Mouse (Mus musculus) midbrain, embryonic 10.5 days (tissue): Measurements from ENCODE around the gene Kank3. TPM values are rescaled to one million over a fixed set of nuclear protein-coding genes. Genes with fewer than 3 reads are reported as not detected.
"Not testable (repeated sequence)": the region's sequence is repeated elsewhere in the genome, so short reads cannot be mapped to it uniquely, and the experiment has no call there.

Experiments
- DNase-seq: peaks from one replicate; pipeline ENCODE4 v3.0.0-alpha.2; 2017; ENCODE audit warnings: low spot score
- H3K27ac ChIP-seq: fragments of 300-500 bp; sonication (generic); replicated peaks from 2 replicates; pipeline ENCODE4 v1.5.1; 2016; ENCODE audit warnings: mild to moderate bottlenecking
- H3K27me3 ChIP-seq: fragments of 300-500 bp; sonication (generic); 2 replicates; pipeline ENCODE4 v1.6.1; 2016; ENCODE audit warnings: low read depth, mild to moderate bottlenecking; ENCODE audit not compliant: poor library complexity, severe bottlenecking
- H3K36me3 ChIP-seq: fragments of 300-500 bp; sonication (generic); 2 replicates; pipeline ENCODE4 v1.6.1; 2016; ENCODE audit warnings: mild to moderate bottlenecking, moderate library complexity
- H3K4me1 ChIP-seq: fragments of 300-500 bp; sonication (generic); 2 replicates; pipeline ENCODE4 v1.6.1; 2016
- H3K4me3 ChIP-seq: fragments of 300-500 bp; sonication (generic); 2 replicates; pipeline ENCODE4 v1.5.1; 2016; ENCODE audit warnings: mild to moderate bottlenecking, moderate library complexity
- H3K9me3 ChIP-seq: fragments of 300-500 bp; sonication (generic); replicated peaks from 2 replicates; pipeline ENCODE4 v1.6.1; 2016; ENCODE audit warnings: mild to moderate bottlenecking
- WGBS: fragments of 180-500 bp; shearing (Covaris S2); methylation state at CpG from one replicate; pipeline ENCODE4 v1.1.7; 2016; 5-methylcytosine and 5-hydroxymethylcytosine counted together
- polyA plus RNA-seq: library from polyadenylated mRNA; unstranded; fragments of >200 nt; fragmentation: Nextera tagmentation; extraction: Ambion mirVana; gene quantifications from 2 replicates; pipeline ENCODE4 v1.2.1, GENCODE M21; 2016

Kank3 gene
- polyA plus RNA-seq, 1 experiment from 2014 or later: 24.6 TPM

DNA sequence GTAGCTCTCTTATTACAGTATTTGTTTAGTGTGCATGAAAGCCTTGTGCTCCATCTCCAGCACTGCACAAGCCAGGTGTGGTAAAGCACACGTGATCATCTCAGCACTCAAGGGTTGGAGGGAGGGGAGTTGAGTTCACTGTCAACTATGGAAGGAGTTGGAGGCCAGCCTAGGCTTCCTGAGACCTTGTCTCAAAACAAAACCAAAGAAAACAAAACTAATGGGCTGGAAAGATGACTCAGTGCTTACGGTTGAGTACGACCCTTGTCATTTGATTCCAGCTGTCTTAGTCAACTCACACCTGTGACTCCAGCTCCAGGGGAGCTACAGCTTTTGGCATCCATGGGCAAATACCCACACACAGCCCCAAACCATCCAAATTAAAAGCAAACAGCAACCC is 2.2 kb downstream of the Kank3 start:
- no peak for DNase-seq
- 75% methylated on average over 3 of the region's 3 CpGs for WGBS
- H3K27me3 ChIP-seq: peaks cover 13% of the 10 kb centered on the region

DNA sequence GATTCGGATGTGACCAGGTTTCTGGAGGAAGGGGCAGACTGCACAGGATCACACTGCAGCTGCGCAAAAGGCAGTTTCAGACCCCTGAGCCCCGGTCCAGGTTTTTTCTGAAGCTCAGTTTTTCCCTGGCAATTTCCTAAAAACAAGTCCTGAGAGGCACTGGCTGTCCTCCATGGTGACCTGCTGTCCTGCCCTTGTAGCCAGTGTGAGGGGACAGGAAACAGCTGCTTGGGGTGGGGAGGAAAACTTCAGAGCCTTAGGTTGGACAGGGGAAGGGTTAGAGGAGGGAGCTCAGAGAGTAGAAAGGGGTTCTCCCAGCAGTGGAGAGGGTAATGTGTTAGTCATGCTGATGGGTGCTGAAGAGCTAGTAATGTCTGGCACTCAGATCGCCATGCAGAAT is 2.7 kb downstream of the Kank3 start:
- peaks cover 27% of the 10 kb centered on the region for H3K4me1 ChIP-seq
- peaks cover 13% of the 10 kb centered on the region for H3K27me3 ChIP-seq
- H3K36me3 ChIP-seq: 0 out of 2 replicates have a peak, but pooled peaks cover under 1% of the 10 kb centered on the region
- H3K4me3 ChIP-seq: no peak overlapping the region
- H3K9me3 ChIP-seq: no peaks in the 10 kb centered on the region
- DNase-seq: no peak
- no peak overlapping the region for H3K27ac ChIP-seq
- 73% methylated on average over 4 of the region's 4 CpGs for WGBS

More for the DNA sequence above, 2.2 kb downstream of the Kank3 start:
- Histone ChIP-seq H3K36me3 (no peaks in the 10 kb centered on the region), H3K4me3 (no peak overlapping the region), H3K9me3 (no peaks in the 10 kb centered on the region), H3K4me1 (peaks cover 22% of the 10 kb centered on the region), H3K27ac (no peak overlapping the region)

DNA sequence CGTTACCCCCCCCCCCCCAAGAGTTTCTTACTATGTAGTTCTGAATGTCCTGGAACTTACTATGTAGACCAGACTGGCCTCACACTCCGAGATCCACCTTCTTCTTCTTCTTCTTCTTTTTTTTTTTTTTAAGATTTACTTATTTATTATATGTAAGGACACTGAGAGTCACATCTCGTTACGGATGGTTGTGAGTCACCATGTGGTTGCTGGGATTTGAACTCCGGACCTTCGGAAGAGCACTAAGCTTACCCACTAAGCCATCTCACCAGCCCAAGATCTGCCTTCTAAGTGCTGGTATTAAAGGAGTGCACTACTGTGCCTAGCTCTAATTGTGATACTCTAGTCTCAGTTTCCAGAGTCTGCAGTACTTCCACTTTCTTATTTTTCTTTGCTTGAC is 5.1 kb downstream of the Kank3 start:
- Histone ChIP-seq H3K4me1 (peaks cover 35% of the 10 kb centered on the region), H3K27me3 (peaks cover 16% of the 10 kb centered on the region), H3K4me3 (no peak overlapping the region), H3K9me3 (no peaks in the 10 kb centered on the region), H3K27ac (no peak overlapping the region), H3K36me3 (peaks cover 24% of the 10 kb centered on the region)
- DNase-seq: no peak
- 95% methylated on average over 6 of the region's 6 CpGs for WGBS

DNA sequence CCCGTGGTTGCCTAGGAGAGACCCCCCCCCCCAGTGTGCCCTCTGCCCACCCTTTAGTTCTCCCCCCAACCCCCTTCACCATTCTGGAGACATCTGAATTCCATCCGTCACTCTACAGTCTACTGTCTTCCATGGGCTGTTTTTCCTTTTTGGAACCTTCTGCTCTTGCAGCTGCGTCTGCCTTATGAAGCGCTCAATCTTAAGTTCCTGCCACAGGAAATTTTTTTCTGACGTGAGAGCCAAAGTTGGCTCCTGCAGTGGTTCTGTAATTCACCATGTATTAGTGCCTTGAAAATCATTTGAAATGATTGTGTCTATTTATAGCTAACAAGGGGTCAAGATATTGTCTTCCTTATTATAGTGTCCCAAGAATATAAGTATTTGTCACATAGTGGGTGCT is 6.3 kb downstream of the Kank3 start:
- H3K9me3 ChIP-seq: no peaks in the 10 kb centered on the region
- peak overlapping the region; percentile 68 for H3K4me3 ChIP-seq
- whole genome bisulfite sequencing: 89% methylated on average over 5 of the region's 5 CpGs
- H3K27me3 ChIP-seq: peaks cover 4% of the 10 kb centered on the region; the same call in 1 of the 2 replicates
- H3K36me3 ChIP-seq: peaks cover 36% of the 10 kb centered on the region
- H3K4me1 ChIP-seq: peaks cover 29% of the 10 kb centered on the region
- DNase-seq: no peak
- H3K27ac ChIP-seq: peak overlapping the region; percentile 89

DNA sequence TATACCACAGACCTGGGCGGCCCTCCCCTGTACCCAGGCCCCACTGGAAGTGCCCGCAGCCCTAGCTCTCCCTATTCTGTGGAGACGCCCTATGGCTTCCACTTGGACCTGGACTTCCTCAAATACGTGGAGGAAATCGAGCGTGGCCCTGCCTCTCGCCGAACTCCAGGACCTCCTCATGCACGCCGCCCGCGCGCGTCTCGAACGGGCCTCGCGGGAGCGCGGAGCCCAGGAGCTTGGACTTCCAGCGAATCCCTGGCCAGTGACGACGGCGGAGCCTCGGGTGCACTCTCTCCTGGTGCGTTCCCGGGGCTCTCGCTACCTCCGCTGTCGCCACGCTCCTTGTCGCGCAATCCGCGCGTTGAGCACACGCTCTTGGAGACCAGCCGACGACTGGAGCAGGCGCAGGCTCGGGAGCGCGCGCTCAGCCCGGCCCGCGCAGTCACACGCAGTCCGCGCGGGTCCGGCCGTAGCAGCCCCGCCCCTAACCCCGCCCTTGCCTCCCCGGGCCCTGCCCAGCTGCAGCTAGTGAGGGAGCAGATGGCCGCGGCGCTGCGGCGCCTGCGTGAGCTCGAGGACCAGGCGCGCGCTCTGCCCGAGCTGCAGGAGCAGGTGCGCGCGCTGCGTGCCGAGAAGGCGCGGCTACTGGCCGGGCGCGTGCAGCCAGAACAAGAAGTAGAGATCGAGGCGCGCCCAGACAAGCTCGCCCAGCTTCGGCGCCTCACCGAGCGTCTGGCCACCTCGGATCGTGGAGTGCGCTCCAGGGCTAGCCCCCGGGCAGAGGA is 7.1 kb downstream of the Kank3 start:
- WGBS: under 1% methylated on average over 89 of the region's 89 CpGs
- Histone ChIP-seq H3K27ac (peak overlapping the region; percentile 89), H3K27me3 (0 out of 2 replicates have a peak, but pooled peaks cover 4% of the 10 kb centered on the region), H3K4me3 (peak overlapping the region; percentile 68), H3K4me1 (peaks cover 35% of the 10 kb centered on the region), H3K9me3 (no peaks in the 10 kb centered on the region), H3K36me3 (peaks cover 44% of the 10 kb centered on the region)
- peak; percentile 95 for DNase-seq

DNA sequence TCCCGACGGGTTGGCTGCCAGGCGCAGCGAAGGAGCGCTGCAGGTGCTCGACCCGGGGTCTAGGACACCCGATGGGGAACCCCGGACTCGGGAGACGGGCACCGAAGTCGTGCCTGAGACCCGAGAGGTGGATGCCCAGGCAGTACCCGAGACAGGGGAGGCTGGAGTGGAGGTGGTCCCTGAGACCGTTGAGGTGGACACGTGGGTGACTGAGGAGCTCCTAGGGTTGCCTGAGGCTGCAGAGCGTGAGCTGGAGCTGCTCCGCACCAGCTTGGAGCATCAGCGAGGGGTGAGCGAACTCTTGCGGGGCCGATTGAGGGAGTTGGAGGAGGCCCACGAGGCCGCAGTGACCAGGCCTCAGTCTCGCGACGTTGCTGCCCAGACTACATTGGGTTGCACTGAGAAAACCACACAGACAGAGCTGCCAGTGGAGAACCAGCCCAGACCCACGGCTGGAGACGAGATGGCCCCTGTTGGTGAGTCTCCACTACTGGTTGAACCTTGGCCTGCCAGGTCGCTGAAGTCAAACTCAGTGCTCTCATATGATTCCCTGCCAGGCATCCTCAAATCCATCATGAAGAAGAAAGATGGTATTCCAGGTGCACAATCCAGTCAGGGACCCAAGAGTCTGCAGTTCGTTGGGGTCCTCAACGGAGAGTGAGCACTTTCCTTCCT is 7.8 kb downstream of the Kank3 start:
- H3K27me3 ChIP-seq: 0 out of 2 replicates have a peak, but pooled peaks cover 4% of the 10 kb centered on the region
- H3K36me3 ChIP-seq: peaks cover 51% of the 10 kb centered on the region
- no peak for DNase-seq
- WGBS: 21% methylated on average over 33 of the region's 33 CpGs
- H3K9me3 ChIP-seq: no peaks in the 10 kb centered on the region
- peak overlapping the region; percentile 68 for H3K4me3 ChIP-seq
- H3K27ac ChIP-seq: peak overlapping the region; percentile 89
- peaks cover 43% of the 10 kb centered on the region for H3K4me1 ChIP-seq

DNA sequence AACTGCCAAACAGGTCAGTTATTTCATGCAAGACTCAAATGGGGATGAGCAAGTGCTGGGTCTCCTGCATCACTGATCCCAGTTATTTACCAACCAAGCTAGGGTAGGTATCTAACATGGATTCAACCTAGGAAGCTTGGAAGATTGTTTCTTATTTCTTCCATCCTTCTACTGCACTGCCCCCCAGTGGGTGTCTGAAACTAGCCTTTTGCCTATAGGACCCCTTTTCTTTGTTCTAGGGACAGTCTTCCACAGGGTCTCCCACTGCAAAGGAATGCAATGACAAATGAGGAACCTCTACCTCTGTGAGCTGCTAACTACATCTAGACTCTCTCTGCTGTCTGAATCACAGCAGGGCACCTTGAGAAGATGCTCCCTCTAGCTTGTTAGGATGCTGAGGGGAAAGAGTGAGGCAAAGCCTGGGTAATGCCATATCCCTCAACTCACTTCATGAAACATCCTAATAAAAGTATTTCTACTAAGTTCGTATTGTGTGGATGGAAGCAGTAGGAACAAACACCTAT is 12.2 kb downstream of the Kank3 start:
- 0 out of 2 replicates have a peak, but pooled peaks cover 4% of the 10 kb centered on the region for H3K27me3 ChIP-seq
- peaks cover 65% of the 10 kb centered on the region for H3K36me3 ChIP-seq
- WGBS: 78% methylated on average over 1 of the region's 1 CpGs
- peaks cover 54% of the 10 kb centered on the region for H3K4me1 ChIP-seq
- no peaks in the 10 kb centered on the region for H3K9me3 ChIP-seq
- peak overlapping the region; percentile 88 for H3K4me3 ChIP-seq
- DNase-seq: no peak
- H3K27ac ChIP-seq: no peak overlapping the region

DNA sequence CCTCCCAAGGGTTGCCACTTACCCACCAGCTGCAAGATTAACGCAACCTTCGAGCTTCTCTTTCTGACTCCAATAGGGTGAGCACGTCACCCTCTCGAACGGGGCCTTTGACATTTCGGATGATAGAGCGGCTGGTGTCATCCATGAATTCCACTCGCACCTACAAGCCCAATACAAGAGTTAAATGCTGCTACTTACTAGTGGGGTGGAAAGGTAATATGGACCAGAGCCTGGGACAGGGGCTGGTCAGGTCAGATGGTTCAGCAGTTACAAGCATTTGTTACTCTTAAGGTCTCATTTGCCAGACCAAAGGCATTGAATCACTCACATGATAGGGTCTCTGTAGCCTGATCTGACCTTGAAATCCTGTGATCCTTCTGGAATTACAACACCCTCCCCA is 12.9 kb downstream of the Kank3 start:
- H3K27ac ChIP-seq: peak overlapping the region; percentile 93
- H3K9me3 ChIP-seq, H3K27me3 ChIP-seq, DNase-seq: not testable (repeated sequence)
- H3K4me3 ChIP-seq: peak overlapping the region; percentile 88
- WGBS: 86% methylated on average over 8 of the region's 8 CpGs
- peaks cover 70% of the 10 kb centered on the region for H3K36me3 ChIP-seq
- H3K4me1 ChIP-seq: peaks cover 47% of the 10 kb centered on the region

DNA sequence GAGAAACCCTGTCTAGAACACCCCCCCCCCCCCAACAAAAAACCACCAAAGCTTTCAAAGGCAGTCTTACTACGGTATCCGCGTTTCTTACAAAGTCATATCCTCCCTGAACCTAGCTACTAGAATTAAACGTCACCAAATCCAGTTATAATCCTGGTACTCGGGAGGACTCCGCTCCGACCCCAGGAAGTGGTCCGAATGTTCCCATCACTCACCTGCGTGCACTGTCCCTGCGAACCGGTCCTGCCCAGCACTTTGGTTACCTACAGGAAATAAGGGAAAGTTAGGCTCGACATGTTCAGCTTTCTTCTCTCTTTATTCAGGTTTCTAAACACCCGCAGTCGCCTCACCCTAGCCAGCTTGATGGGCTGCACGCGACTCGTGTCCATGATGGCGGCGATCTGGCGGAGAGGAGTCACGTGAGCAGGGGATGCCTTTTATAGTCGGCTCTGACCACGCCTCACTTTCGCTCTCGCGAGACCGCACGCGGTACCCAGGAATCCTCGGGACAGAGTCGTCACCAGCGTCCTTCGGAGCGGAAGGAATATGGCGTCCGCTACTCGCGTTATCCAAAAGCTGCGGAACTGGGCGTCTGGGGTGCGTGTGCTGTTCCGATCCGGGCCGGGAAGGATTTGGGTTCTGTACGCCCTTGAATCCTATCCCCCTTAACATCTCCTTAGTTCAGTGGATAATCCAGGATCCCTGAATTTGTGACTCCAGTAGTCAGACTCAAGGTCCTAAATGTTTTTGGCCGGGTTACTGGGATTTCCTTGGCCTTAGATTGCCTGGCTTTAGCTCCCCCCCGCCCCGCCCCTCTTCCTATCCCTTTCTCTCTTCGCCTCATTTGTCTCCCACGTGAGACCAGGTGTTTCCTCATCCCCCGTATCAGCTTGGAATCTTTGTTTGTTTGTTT is 14.0 kb downstream of the Kank3 start, which contains the start of the genes Rps28 and Ndufa7:
Rps28 (minus strand) TSS at position 479 of the 913 bp plus-strand sequence.
Ndufa7 (plus strand) TSS at position 489 of the 913 bp plus-strand sequence.
- peak within 1 kb of the TSS; percentile 93 for H3K27ac ChIP-seq
- peak within 1 kb of the TSS; percentile 88 for H3K4me3 ChIP-seq
- H3K27me3 ChIP-seq: no peaks in the 10 kb centered on the region
- peaks cover 70% of the 10 kb centered on the region for H3K36me3 ChIP-seq
- DNase-seq: peak; percentile 97
- peaks cover 39% of the 10 kb centered on the region for H3K4me1 ChIP-seq
- no peaks in the 10 kb centered on the region for H3K9me3 ChIP-seq
- WGBS: under 1% methylated on average over 51 of the region's 51 CpGs

DNA sequence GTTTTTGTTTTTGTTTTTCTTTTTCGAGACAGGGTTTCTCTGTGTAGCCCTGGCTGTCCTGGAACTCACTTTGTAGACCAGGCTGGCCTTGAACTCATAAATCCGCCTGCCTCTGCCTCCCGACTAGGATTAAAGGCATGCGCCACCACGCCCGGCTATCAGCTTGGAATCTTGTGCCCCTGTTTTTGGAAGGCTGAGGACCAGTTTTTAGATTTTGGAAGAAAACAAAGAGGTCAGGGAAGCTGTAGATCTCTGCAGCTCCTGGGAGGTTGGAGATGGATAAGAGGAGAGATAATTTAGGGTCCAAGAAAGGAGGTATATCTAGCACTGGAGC is 14.6 kb downstream of the Kank3 start:
- not testable (repeated sequence) for DNase-seq, H3K9me3 ChIP-seq, H3K27me3 ChIP-seq
- Histone ChIP-seq H3K36me3 (peaks cover 70% of the 10 kb centered on the region), H3K4me1 (peaks cover 37% of the 10 kb centered on the region), H3K27ac (peak overlapping the region; percentile 93), H3K4me3 (peak overlapping the region; percentile 88)
- 11% methylated on average over 6 of the region's 6 CpGs for WGBS

DNA sequence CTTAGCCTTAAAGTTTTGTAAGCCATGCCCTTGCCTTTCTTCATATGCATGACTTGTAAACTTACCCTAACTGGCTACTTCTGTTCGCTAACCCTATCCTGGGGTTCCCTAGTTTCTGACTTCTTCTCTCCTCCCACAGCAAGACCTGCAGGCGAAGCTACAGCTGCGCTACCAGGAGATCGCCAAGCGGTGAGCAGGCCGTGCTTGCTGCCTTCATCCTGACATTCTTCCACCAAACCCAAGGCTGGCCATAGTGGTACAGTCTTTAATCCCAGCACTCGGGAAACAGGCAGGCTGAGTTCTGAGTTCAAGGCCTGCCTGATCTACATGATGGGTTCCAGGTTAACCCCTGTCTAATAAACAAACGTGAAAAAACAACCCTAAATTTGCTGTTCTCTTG is 15.1 kb downstream of the Kank3 start:
- Histone ChIP-seq H3K4me1 (peaks cover 37% of the 10 kb centered on the region), H3K36me3 (peaks cover 70% of the 10 kb centered on the region), H3K9me3 (no peaks in the 10 kb centered on the region), H3K27me3 (no peaks in the 10 kb centered on the region), H3K4me3 (peak overlapping the region; percentile 88), H3K27ac (peak overlapping the region; percentile 93; the same call in 1 of the 2 replicates)
- DNase-seq: no peak
- WGBS: 86% methylated on average over 8 of the region's 8 CpGs

DNA sequence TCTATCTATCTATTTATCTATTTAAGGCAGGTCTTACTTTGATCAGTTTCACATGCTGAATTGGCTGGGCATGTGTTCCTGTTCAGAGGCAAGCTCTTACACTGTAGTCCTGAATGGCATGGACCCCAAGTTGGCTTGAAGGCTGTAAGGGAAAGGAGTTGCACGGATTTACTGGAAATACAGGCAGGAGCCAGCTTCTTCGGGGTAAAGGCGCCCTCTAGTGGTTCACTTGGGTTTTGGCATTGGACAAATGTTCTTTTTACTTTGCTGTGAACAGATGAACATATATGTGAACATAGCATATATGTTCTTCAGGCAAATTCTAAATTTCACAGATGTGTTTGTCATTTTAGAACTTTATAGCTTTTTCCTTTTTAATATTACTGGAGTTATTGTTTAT is 16.5 kb downstream of the Kank3 start:
- peaks cover 70% of the 10 kb centered on the region for H3K36me3 ChIP-seq

More for the DNA sequence above, 16.5 kb downstream of the Kank3 start:
- WGBS: 0% methylated on average over 3 of the region's 3 CpGs
- DNase-seq: peak; percentile 67
- no peak overlapping the region for H3K27ac ChIP-seq
- H3K4me1 ChIP-seq: peaks cover 31% of the 10 kb centered on the region
- no peaks in the 10 kb centered on the region for H3K27me3 ChIP-seq
- no peaks in the 10 kb centered on the region for H3K9me3 ChIP-seq
- no peak overlapping the region for H3K4me3 ChIP-seq
